Mouse (Mus musculus) layer of hippocampus, adult 11-12 months (tissue): Measurements from ENCODE around the gene Hist1h3h.
A peak's percentile ranks its signal among the peaks of the same experiment; 100 is the strongest.
"Not testable (repeated sequence)": the region's sequence is repeated elsewhere in the genome, so short reads cannot be mapped to it uniquely, and the experiment has no call there.

Source experiments
- DNase-seq: peaks from one replicate; pipeline ENCODE4 v3.0.0; 2022; ENCODE audit warnings: low spot score

Hist1h3h gene

DNA sequence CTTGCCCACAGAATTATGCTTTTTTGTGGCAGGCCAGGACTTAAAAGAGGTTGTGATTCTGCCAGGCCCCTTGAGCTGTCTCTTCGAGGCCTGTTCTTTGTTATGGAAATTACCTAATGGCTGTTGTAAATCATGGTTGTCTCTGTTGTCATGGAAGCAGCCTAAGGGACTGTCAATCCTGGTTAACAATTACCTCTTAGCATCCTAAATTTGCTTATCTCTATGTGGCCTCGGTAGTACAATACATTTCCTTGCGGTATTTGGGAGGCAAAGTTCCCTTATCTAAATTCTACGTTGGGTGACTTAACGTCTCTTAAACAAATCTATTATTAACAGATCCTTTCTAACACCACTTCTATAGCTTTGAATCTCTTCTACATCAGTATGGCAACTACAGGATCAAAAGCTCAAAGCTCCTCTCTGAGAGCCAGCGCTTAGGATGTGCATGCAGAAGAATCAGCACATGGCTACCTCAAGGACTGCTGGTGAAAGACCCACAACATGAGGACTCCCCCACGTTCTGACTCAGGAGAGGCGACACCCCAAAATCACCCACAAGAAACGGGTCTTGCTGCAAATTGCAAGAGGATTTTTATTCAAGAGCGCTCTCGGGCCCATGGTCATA lies 10.6 kb downstream of the Hist1h3h start:
- no peak for DNase-seq

DNA sequence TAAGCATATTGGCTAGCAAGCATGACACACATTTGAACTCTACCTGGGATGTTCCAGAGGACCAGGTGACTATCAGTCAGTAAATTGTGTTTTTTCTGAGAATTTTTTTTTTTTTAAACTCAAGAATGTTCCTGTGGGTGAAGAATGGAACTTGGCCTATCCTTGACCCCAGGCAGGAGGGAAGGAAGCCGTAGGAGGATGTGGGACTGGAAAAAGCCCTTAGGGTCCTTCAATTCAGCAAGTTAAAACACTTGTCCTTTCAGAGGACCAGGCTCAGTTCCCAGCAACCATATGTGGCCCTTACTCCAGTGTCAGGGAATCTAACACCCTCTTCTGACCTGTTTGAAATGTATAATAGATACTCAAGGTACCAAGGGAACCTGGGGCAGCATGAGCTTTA lies 12.1 kb downstream of the Hist1h3h start:
- DNase-seq = no peak

DNA sequence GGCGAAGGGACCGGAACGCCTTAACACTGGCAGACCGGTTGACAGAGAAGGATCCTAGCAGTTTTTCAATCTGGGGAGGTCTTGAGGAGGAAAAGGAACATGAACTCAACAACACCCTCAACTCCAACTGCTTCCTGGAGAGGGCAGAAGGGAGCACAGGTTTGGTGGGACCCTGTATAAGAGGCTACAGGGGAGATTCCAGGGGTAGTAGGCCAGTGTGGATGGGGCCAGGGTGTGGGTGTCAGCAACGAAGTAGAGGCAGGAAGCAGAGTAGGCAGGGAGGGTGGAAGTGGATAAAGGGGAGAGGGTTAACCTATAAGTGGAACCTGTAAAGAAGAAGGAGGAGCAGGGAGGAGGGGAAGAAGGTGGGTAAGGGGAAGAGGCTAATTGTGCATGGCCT lies 16.0 kb downstream of the Hist1h3h start:
- DNase-seq = no peak

DNA sequence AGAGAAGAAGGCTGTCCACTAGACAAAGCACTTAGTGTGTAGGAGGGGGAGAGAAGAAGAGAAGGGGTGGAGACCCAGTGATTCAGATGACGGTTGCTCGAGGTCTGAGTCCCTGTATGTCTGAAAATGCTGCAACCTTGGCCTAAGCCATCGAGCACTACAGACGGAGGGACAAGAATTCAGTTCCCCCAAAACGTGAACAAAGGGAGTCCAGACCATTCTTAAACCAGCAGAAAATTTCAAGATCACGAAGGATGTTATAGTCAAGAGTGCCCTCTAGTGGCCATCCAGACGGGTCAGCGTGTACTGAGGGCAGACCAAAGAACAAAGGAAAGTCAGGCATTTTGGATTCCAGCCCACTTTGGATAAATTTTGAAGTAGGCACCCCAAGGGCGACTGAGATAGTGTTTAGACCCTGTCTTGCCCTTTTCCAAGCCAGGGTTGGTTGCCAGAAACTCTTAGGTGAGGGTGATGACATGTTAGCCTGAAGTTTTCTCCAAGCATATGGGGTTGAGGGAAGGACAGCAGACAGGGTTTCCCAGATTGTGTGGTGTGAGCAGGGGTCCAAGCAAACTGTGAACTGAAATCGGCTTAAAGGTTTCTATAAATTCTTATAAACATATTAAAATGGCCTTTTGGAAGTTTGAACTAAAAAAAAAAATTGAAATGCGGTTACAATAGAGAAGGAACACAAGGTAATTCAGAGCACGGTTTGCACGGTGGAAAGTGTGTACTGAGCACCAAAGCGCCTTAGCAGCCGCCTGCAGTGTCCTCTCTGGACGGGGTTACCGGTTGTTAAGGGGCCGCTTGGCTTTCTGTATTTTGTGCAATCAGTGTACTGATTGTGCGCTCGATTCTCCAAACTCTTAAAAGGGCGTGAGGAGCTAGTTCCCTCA lies 16.8 kb downstream of the Hist1h3h start:
- peak; percentile 78 for DNase-seq

DNA sequence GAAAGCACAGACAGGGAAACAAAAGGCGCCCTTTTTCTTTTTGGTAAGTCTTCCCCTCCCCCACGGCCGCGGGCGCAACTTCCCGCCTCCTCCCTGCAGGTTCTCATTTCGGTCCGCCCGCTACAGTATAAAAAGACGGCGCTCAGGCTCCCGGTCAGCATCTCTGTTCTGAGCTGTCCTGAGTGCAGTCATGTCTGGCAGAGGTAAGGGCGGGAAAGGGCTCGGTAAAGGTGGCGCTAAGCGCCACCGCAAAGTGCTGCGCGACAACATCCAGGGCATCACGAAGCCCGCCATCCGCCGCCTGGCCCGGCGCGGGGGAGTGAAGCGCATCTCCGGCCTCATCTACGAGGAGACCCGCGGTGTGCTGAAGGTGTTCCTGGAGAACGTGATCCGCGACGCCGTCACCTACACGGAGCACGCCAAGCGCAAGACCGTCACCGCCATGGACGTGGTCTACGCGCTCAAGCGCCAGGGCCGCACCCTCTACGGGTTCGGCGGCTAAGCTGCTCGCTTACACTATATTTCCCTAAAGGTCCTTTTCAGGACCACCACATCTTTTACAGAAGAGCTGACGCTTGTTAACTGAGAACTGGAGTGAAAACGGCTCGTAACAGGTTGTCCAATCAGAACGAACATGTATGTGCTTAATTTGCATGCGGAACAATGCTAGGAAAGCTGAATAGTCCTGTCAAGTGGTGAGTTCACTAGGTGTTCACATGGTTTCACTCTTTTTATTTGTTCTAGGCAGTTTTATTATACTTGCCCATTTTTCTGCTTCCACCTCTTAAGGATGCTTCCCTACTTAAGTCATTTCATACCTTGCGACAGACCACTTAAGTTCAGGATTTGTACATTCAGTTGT lies 17.7 kb downstream of the Hist1h3h start, which contains the start of gene Hist1h4j:
Hist1h4j (plus strand) TSS at position 159 of the 862 bp plus-strand sequence.
- DNase-seq = peak; percentile 81

DNA sequence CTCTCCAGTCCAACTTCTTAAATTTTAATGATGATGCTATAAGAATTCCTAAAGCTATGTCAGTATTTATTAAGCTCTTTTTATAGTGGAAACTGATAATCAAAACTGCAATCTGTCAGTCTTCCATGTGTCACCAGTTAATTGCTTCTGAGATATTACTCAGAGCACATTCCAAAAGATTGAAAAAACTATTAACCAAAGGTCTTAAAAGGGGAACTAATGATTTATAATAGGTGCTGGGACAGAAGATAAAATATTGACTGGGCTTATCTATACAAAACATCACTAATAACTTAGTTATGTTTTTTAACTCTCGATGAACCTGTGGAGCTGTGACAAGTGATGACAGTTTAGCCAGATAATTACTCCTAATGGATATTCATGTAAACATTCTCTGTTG lies 27.5 kb downstream of the Hist1h3h start:
- no peak for DNase-seq

DNA sequence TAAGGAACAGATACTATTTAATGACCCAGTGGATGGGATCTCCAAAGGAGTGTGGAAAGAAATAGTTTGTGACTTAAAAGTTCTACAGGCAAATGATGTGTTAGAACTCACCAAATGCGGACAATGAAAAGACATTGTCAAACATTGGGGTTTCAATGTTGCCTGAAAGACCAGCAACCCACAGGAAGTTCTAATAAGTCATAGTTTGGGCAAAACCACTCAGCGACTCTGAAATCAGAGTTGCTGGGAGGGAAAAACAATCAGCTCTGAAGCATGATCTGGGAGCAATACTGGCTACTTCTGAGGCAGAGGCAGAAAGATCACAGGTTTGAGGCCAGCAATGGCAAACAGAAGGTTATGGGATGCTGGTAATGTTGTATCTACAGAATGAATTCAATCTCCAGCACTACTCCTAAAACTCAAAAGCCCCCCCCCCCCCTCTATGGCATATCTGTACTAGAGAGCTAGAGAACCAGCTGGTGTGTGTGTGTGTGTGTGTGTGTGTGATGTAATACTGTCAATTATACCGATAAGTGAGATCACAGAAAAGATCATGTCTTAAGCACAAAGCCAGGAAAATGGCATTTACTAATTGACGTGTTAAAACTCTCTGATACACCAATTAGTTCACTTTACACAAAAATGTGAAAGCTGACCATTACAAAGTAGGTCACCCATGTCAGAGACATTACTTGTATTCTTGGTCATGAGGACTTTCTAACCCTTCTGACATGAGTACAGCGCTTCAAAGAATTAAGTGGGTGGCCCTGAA lies 32.1 kb downstream of the Hist1h3h start:
- no peak for DNase-seq

DNA sequence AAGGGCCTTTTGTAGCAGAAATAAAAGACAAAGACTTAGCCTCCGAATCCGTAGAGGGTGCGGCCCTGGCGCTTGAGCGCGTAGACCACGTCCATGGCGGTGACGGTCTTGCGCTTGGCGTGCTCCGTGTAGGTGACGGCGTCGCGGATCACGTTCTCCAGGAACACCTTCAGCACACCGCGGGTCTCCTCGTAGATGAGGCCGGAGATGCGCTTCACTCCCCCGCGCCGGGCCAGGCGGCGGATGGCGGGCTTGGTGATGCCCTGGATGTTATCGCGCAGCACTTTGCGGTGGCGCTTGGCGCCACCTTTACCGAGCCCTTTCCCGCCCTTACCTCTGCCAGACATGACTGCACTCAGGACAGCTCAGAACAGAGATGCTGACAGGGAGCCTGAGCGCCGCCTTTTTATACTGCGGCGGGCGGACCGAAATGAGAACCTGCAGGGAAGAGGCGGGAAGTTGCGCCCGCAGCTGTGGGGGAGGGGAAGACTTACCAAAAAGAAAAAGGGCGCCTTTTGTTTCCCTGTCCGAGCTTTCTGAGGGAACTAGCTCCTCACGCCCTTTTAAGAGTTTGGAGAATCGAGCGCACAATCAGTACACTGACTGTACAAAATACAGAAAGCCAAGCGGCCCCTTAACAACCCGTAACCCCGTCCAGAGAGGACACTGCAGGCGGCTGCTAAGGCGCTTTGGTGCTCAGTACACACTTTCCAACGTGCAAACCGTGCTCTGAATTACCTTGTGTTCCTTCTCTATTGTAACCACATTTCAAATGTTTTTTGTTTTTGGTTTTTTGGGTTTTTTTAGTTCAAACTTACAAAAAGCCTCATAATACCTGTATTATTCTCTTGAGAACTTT lies 32.9 kb downstream of the Hist1h3h start, which contains the start of gene Hist1h4k:
Hist1h4k (minus strand) TSS at position 347 of the 859 bp plus-strand sequence.
- DNase-seq = peak; percentile 93

DNA sequence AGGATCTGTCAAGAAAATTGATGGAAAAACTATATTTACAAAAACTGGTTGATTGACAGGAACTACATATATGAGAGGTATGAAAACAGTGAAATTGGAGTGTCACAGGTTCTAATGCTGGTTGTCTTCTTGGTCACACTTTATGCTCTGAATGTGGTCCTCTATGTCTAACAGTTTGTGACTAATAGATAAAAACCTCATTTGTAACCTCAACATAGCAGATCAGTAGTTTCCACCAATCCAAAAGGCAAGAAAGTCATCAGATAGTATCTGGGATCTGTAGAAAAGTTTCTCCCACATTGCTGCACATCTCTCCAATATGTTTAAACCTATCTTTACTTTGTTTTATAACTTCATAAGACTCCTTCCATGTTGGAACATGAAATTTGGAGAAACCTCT lies 34.0 kb downstream of the Hist1h3h start:
- no peak for DNase-seq

DNA sequence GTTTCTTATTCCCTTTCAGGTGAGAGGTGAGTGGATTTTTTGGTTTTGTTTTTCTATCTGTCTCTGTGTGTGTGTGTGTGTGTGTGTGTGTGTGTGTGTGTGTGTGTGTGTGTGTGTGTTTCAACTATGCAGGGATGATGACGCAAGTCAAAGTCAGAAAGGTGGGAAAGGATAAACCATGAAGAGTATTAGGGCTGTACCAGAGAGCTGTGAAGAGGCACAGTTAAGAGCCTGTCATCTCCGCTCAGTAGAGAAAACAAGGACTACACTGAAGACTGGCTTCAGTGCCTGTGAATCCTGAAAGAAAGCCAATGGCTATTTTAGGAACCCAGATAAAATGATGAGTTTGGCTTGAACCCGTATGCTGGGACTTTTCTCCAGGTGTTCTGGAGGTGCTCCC lies 34.4 kb downstream of the Hist1h3h start:
- DNase-seq = no peak

DNA sequence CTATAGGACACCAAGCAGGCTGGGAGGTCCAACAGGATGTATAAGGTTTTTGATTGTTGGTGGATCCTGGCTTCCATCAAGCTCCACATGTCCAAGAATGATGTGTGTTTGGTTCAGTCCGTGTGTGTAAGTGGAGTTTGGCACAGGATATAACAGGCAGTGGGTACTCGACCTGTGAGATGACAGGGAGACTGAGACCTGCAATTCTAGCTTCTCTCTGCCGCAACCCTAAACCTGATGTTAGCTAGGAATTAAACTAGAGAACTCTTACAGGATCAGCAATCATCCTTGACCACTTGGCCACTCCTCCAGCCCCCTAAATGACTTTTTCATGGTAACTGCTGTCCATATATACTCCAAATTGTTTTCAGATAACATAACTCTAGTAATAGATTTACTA lies 34.9 kb downstream of the Hist1h3h start:
- no peak for DNase-seq

DNA sequence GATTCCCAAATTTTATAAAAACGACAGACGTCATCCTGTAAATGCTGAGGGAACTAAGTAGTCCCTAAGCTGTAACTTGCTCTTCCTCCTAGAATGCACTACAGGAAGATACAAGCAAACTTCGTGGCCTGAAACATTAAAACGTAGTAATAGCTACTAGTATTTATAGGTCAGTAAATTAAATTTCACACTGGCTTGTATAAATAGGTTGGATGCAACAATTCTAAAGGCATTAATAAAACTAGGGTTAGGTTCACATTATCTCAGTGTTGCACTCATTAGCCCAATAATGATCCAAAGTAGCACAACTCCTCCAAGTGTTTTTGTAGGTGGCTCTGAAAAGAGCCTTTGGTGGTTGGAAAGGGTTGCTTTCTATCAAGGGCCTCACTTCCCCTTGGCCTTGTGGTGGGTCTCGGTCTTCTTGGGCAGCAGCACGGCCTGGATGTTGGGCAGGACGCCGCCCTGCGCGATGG lies 35.6 kb downstream of the Hist1h3h start:
- no peak for DNase-seq

DNA sequence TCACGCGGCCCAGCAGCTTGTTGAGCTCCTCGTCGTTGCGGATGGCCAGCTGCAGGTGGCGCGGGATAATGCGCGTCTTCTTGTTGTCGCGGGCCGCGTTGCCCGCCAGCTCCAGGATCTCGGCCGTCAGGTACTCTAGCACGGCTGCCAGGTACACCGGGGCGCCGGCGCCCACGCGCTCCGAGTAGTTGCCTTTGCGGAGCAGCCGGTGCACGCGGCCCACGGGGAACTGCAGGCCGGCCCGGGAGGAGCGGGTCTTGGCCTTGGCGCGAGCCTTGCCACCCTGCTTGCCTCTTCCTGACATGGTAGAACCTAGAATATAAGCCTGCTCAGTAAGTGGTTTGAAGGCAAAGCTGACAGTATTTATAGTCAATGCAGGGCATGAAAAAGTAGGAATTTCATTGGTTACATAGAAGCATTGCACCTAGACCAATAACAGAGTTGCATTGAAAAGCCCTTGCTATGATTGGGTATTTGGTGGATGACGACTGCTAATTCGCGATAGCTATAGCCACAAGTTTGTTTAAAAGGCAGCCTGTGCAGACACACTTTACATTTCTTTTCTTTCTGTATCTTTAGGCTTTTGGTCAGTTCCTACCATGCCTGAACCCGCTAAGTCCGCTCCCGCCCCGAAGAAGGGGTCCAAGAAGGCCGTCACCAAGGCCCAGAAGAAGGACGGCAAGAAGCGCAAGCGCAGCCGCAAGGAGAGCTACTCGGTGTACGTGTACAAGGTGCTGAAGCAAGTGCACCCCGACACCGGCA lies 36.2 kb downstream of the Hist1h3h start, which contains the start of the genes Hist1h2ak and Hist1h2bn:
Hist1h2ak (minus strand) TSS at position 304 of the 762 bp plus-strand sequence.
Hist1h2bn (plus strand) TSS at position 600 of the 762 bp plus-strand sequence.
- peak; percentile 78 for DNase-seq

DNA sequence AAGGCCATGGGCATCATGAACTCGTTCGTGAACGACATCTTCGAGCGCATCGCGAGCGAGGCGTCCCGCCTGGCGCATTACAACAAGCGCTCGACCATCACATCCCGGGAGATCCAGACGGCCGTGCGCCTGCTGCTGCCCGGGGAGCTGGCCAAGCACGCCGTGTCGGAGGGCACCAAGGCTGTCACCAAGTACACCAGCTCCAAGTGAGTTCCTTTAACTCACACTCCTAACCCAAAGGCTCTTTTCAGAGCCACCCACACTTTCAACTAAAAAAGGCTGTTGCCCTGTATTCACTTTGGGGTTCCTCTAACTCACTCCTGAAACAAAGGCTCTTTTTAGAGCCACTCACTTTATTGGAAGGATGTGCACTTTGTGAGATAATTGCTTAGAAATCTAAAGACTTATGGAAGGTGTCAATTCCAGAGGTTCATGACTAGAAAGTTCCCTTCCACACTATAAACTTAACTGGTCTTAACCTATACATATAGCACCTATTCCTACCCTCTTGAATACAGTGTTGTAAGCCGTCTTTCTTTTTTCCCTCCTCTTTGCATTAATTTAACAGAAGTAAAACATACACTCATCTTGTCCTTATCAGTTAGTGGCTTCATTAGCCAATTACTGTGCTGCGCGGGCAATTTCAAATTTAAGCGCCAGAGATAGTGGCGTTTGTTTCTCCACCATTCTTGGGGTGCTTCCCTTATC lies 37.0 kb downstream of the Hist1h3h start:
- DNase-seq = not testable (repeated sequence)

DNA sequence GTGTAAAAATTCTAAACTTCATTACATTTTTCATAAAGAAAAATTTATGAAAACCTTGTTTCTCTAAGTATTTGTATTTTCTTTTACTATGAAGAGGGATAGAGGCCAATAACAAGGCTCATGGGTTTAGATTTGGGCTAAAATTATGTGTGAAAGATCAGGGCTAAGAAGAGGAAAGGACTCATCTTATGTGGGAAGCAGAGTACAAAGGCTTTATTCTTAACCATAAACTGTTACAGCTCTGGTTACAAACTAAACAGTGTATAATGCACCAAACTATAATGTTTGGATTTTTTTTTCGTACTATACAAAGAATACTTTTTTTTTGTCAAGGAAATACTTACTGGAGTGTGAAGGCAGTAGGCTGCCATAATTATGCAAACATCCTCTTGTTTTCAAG lies 38.2 kb downstream of the Hist1h3h start:
- no peak for DNase-seq
